ENCODE assay signal across 17 mouse cellular contexts in the genomic region with DNA sequence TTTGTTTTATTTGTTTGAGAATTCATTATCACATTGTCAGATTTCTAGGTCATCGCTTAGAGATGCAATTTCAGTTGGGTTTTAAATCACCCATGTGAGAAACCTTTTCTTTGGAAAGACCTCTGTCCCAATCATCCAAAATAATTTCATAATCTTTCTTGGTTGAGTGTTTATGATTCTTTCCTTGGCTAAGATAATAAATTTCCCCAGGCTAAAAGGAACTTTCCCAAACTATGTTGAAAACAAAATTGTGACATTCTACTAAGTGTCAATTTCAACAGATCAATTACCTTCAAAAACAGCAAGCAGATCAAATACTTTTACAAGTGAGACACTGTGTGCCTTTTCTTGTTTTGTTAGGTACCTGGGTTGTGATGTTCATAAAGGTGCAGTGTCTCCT.
"Had no signal": no experiment of that assay in that cellular context is flagged by ENCODE, and none has a peak within 500 bp of the region (broad histone marks: within the 10 kb centered on the region; RNA-seq: fewer than 3 reads in every experiment).

No protein-coding gene starts in this region.

- H3K4me1 ChIP-seq: intestine, embryonic 15.5 days; liver, embryonic 13.5 days; megakaryocyte, embryonic 14.5 days; midbrain, embryonic 13.5 days; neural tube, embryonic 12.5 days; neural tube, embryonic 15.5 days; stomach, embryonic 15.5 days had no signal

- DNase-seq: layer of hippocampus, postnatal 36 days; liver, embryonic 13.5 days; right cerebral cortex, adult 18-20 months; right cerebral cortex, postnatal 14 days; right cerebral cortex, postnatal 4 days; spleen, adult 18-20 months; thymus, postnatal 25 days had no signal

- H3K36me3 ChIP-seq: intestine, embryonic 15.5 days; kidney, embryonic 15.5 days; liver, embryonic 13.5 days; midbrain, embryonic 10.5 days; midbrain, embryonic 13.5 days; neural tube, embryonic 12.5 days; neural tube, embryonic 15.5 days; stomach, embryonic 15.5 days had no signal

- ATAC-seq: intestine, embryonic 15.5 days; midbrain, embryonic 13.5 days; midbrain, embryonic 16.5 days had no signal

- H3K27me3 ChIP-seq: intestine, embryonic 15.5 days; kidney, embryonic 15.5 days; liver, embryonic 13.5 days; megakaryocyte, embryonic 14.5 days; midbrain, embryonic 13.5 days; neural tube, embryonic 12.5 days; neural tube, embryonic 15.5 days; stomach, embryonic 15.5 days had no signal

- H3K4me3 ChIP-seq: intestine, embryonic 15.5 days; kidney, embryonic 15.5 days; left cerebral cortex, adult 2 months; liver, embryonic 13.5 days; megakaryocyte, embryonic 14.5 days; midbrain, embryonic 10.5 days; midbrain, embryonic 13.5 days; neural tube, embryonic 12.5 days; neural tube, embryonic 15.5 days; stomach, embryonic 15.5 days had no signal

- H3K27ac ChIP-seq: intestine, embryonic 15.5 days; kidney, embryonic 15.5 days; left cerebral cortex, adult 2 months; liver, embryonic 13.5 days; midbrain, embryonic 10.5 days; midbrain, embryonic 13.5 days; neural tube, embryonic 12.5 days; neural tube, embryonic 15.5 days; stomach, embryonic 15.5 days had no signal

- H3K9ac ChIP-seq: intestine, embryonic 15.5 days; kidney, embryonic 15.5 days; liver, embryonic 13.5 days; midbrain, embryonic 13.5 days; neural tube, embryonic 12.5 days; neural tube, embryonic 15.5 days; stomach, embryonic 15.5 days had no signal

- H3K4me2 ChIP-seq: intestine, embryonic 15.5 days; kidney, embryonic 15.5 days; liver, embryonic 13.5 days; midbrain, embryonic 13.5 days; neural tube, embryonic 12.5 days; neural tube, embryonic 15.5 days; stomach, embryonic 15.5 days had no signal

- H3K9me3 ChIP-seq: intestine, embryonic 15.5 days; kidney, embryonic 15.5 days; liver, embryonic 13.5 days; megakaryocyte, embryonic 14.5 days; midbrain, embryonic 10.5 days; midbrain, embryonic 13.5 days; neural tube, embryonic 12.5 days; neural tube, embryonic 15.5 days; stomach, embryonic 15.5 days had no signal
